Mouse (Mus musculus) heart, postnatal 0 days (tissue): ENCODE data around the gene Zfp39. TPM values are rescaled to one million over a fixed set of nuclear protein-coding genes. Genes with fewer than 3 reads are reported as not detected.

ENCODE experiments used
- ATAC-seq: fragments of 200-750 bp; cut with Nextera tagmentation; 2 replicates; pipeline ENCODE4 v1.8.0; 2017; ENCODE audit warnings: low read depth, moderate number of reproducible peaks, moderate library complexity; ENCODE audit not compliant: insufficient read depth
- DNase-seq: peaks from one replicate; pipeline ENCODE4 v3.0.0-alpha.2; 2016; ENCODE audit warnings: low spot score
- H3K27ac ChIP-seq: fragments of 300-500 bp; sonication (generic); 2 replicates; pipeline ENCODE4 v1.5.1; 2014; ENCODE audit warnings: low read depth, mild to moderate bottlenecking
- H3K27me3 ChIP-seq: fragments of 300-500 bp; sonication (generic); 2 replicates; pipeline ENCODE4 v1.6.1; 2014; ENCODE audit warnings: low read length, mixed read lengths; ENCODE audit not compliant: control insufficient read depth, insufficient read depth
- H3K36me3 ChIP-seq: fragments of 300-500 bp; sonication (generic); replicated peaks from 2 replicates; pipeline ENCODE4 v1.6.1; 2014; ENCODE audit warnings: low read length, mixed read lengths; ENCODE audit not compliant: control insufficient read depth, insufficient read depth
- H3K4me1 ChIP-seq: fragments of 300-500 bp; sonication (generic); 2 replicates; pipeline ENCODE4 v1.6.1; 2014; ENCODE audit warnings: antibody characterized with exemption; ENCODE audit not compliant: control insufficient read depth, insufficient read depth
- H3K4me2 ChIP-seq: fragments of 300-500 bp; sonication (generic); 2 replicates; pipeline ENCODE4 v1.6.1; 2014; ENCODE audit warnings: low read depth, mild to moderate bottlenecking, low read length, moderate library complexity
- H3K4me3 ChIP-seq: fragments of 300-500 bp; sonication (generic); 2 replicates; pipeline ENCODE4 v1.5.1; 2014; ENCODE audit warnings: low read depth, low read length
- H3K9ac ChIP-seq: fragments of 300-500 bp; sonication (generic); replicated peaks from 2 replicates; pipeline ENCODE4 v1.6.1; 2014; ENCODE audit warnings: low read depth, low read length, mixed read lengths
- H3K9me3 ChIP-seq: fragments of 300-500 bp; sonication (generic); replicated peaks from 2 replicates; pipeline ENCODE4 v1.6.1; 2016; ENCODE audit warnings: low read length; ENCODE audit not compliant: control insufficient read depth
- CTCF ChIP-seq: IDR thresholded peaks from 2 replicates; pipeline ENCODE4 v1.5.1; 2016; ENCODE audit warnings: antibody characterized with exemption, control low read depth, low read depth
- EP300 ChIP-seq: IDR thresholded peaks from 2 replicates; pipeline ENCODE4 v1.6.1; 2016; ENCODE audit warnings: antibody characterized with exemption, low read depth
- WGBS: fragments of 180-500 bp; shearing (Covaris S2); extraction: QIAGEN DNeasy Blood & Tissue Kit; methylation state at CpG from one replicate; pipeline ENCODE4 v1.1.7; 2014; 5-methylcytosine and 5-hydroxymethylcytosine counted together
- polyA plus RNA-seq: library from polyadenylated mRNA; unstranded; fragments of >200 nt; fragmentation: Nextera tagmentation; extraction: Ambion mirVana; gene quantifications from 2 replicates; pipeline ENCODE4 v1.2.1, GENCODE M21; 2015
- total RNA-seq: library from RNA; depleted of rRNA; stranded (reverse); fragments of >200 nt; gene quantifications from 2 replicates; pipeline ENCODE4 v1.2.3, GENCODE M21; 2014; ENCODE audit warnings: low replicate concordance

The Zfp39 gene
- total and polyA plus RNA-seq, 2 experiments from 2014 or later = 2.2 to 6.6 TPM

GRCm38 (mm10) chr11:58938322-58939087 lies 34.5 kb upstream of the Zfp39 start, which contains the start of gene Rnf187:
Gene Rnf187, minus strand, starts transcription at chr11:58938916.
- peak within 1 kb of the TSS; percentile 98 for H3K4me2 ChIP-seq
- peaks cover 33% of the 10 kb centered on the region for H3K36me3 ChIP-seq
- H3K27me3 ChIP-seq = no peaks in the 10 kb centered on the region
- DNase-seq = peak; percentile 91
- H3K9me3 ChIP-seq = no peaks in the 10 kb centered on the region
- peak within 1 kb of the TSS; percentile 96 for H3K27ac ChIP-seq
- H3K4me1 ChIP-seq = peaks cover 8% of the 10 kb centered on the region; the same call in 1 of the 2 replicates
- H3K4me3 ChIP-seq = peak within 1 kb of the TSS; percentile 88
- peak; percentile 96 for ATAC-seq
- WGBS = under 1% methylated on average over 82 of the region's 95 CpGs
- H3K9ac ChIP-seq = peak within 1 kb of the TSS; percentile 89
- peak; percentile 98 for TF ChIP-seq EP300
- no peak for TF ChIP-seq CTCF

- peaks cover 39% of the 10 kb centered on the region for H3K36me3 ChIP-seq
Measured at GRCm38 (mm10) chr11:58937909-58938308, 33.9 kb upstream of the Zfp39 start.

GRCm38 (mm10) chr11:58931576-58931975 lies 27.6 kb upstream of the Zfp39 start:
- DNase-seq (no peak), ATAC-seq (no peak)
- H3K9me3 ChIP-seq = no peaks in the 10 kb centered on the region
- peaks cover 51% of the 10 kb centered on the region for H3K36me3 ChIP-seq
- no peaks in the 10 kb centered on the region for H3K27me3 ChIP-seq
- no peak overlapping the region for H3K27ac ChIP-seq
- H3K4me3 ChIP-seq = no peak overlapping the region
- no peak overlapping the region for H3K4me2 ChIP-seq
- 54% methylated on average over 4 of the region's 4 CpGs for WGBS
- TF ChIP-seq CTCF = peak; percentile 27
- no peak for TF ChIP-seq EP300
- H3K4me1 ChIP-seq = peaks cover 4% of the 10 kb centered on the region; the same call in 1 of the 2 replicates
- H3K9ac ChIP-seq = no peak overlapping the region

More at GRCm38 (mm10) chr11:58937909-58938308, 33.9 kb upstream of the Zfp39 start:
- Histone ChIP-seq H3K27ac (peak overlapping the region; percentile 96), H3K4me3 (peak overlapping the region; percentile 88), H3K9me3 (no peaks in the 10 kb centered on the region), H3K4me1 (peaks cover 8% of the 10 kb centered on the region; the same call in 1 of the 2 replicates), H3K9ac (peak overlapping the region; percentile 89), H3K4me2 (peak overlapping the region; percentile 98), H3K27me3 (no peaks in the 10 kb centered on the region)
- 2% methylated on average over 13 of the region's 13 CpGs for WGBS
- no peak for TF ChIP-seq EP300
- TF ChIP-seq CTCF = no peak
- ATAC-seq = no peak
- no peak for DNase-seq

GRCm38 (mm10) chr11:58930254-58930653 lies 26.2 kb upstream of the Zfp39 start:
- Histone ChIP-seq H3K9ac (no peak overlapping the region), H3K4me3 (no peak overlapping the region), H3K4me2 (no peak overlapping the region), H3K27me3 (no peaks in the 10 kb centered on the region), H3K4me1 (peaks cover 4% of the 10 kb centered on the region; the same call in 1 of the 2 replicates), H3K27ac (no peak overlapping the region), H3K36me3 (peaks cover 39% of the 10 kb centered on the region), H3K9me3 (no peaks in the 10 kb centered on the region)
- DNase-seq (no peak), ATAC-seq (no peak)
- 78% methylated on average over 3 of the region's 3 CpGs for WGBS
- TF ChIP-seq EP300 (no peak), CTCF (no peak)

GRCm38 (mm10) chr11:58929641-58930040 lies 25.6 kb upstream of the Zfp39 start:
- no peaks in the 10 kb centered on the region for H3K27me3 ChIP-seq
- no peak for DNase-seq
- no peak overlapping the region for H3K9ac ChIP-seq
- H3K4me1 ChIP-seq = peaks cover 4% of the 10 kb centered on the region; the same call in 1 of the 2 replicates
- H3K4me2 ChIP-seq = no peak overlapping the region
- TF ChIP-seq EP300 (no peak), CTCF (no peak)
- H3K9me3 ChIP-seq = no peaks in the 10 kb centered on the region
- no peak overlapping the region for H3K4me3 ChIP-seq
- no peak for ATAC-seq
- H3K27ac ChIP-seq = no peak overlapping the region
- peaks cover 34% of the 10 kb centered on the region for H3K36me3 ChIP-seq
- 50% methylated on average over 3 of the region's 3 CpGs for WGBS
